Mouse (Mus musculus) gastrocnemius, postnatal 4 days (tissue): Measurements from ENCODE around the gene Yju2. TPM values are rescaled to one million over a fixed set of nuclear protein-coding genes. Genes with fewer than 3 reads are reported as not detected.
A peak's percentile ranks its signal among the peaks of the same experiment; 100 is the strongest.

ENCODE experiments used
- DNase-seq, 2 experiments: peaks; one replicate each; pipeline ENCODE4 v3.0.0; 2021 to 2022; ENCODE audit warnings: low spot score in 2 of 2, mixed read lengths in 2 of 2
- total RNA-seq, 2 experiments: library from RNA; stranded (reverse); gene quantifications; 2 replicates each; pipeline ENCODE4 v1.2.3; 2021

The Yju2 gene
- total RNA-seq, 2 experiments from 2014 or later, result 15.3 to 15.9 TPM

DNA sequence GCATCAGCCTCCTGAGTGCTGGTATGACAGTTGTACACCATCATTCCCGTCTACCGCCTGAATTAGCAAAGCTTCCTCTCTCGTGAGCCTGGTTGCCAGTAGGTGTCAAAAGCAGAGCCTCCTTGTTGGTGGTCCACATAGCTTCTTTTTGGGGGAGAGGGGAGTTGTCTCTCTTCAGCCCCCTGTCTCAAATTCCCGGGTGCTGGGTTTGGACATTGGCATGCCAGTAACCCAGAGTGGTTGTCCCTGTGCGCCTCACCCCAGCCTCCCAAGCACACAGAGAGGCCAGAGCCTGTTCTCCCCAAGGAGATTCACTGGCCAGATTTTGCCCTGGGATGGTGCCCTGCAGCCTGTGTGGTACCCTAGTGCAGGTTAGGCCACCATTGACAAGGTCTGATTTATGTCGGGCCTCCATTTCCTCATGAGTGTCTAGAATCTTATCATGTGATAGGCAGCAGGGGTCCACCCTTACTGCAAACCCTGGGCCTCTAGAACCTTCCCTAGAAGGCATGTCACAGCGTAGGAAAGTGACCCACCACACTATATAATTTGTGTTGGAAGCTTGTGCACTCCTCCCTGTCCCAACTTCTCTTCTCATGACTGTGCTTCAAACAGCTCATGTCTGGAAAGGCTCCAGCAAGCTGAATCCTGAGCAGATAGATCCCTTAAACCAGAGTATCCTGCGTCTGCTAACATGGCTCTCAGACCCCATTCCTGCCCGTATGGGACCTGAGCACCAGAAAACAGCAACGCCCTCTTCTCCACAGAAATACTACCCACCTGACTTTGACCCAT lies 1.2 kb downstream of the Yju2 start:
- peak in 1 of 2 experiments; percentile 16 for DNase-seq

DNA sequence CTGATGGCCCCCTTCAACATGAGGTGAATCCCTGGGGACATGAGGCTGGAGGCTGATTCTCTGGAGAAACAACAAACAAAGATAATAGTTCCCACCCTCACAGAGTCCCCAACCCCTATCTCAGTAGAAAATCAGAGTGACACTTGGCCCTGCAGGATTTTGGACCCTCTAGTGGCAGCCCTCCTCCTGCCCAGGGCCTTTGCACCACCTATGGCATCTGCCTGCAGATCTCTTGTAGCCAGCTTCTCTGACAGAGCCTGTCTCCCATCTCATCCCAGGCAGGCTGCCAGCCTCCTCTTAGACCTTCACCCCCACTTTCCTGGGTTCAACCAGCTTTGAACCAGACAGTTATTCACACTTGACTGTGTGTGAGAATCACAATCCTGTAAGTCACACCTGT lies 1.9 kb downstream of the Yju2 start:
- peak in 1 of 2 experiments; percentile 15 for DNase-seq

DNA sequence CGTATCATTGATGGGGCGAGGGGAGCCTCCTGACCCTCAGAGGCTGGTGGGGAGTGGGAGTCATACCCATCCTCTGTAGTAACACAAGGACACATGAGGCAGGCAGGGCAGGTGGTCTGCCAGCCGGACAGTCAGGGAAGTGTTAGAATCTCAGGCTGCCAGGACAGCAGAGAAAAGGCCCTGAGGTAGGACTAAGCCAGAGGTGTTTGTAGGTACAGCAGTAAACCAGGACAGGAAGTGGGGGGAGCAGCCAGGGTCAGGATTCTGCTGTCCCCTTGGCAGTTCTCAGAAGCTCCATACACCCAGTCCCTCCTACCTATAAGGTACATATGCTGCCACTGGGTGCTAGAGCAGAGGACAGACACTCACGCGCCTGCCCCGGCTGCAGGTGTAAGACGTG lies 2.7 kb downstream of the Yju2 start:
- peak; percentile 5 to 11 for DNase-seq

DNA sequence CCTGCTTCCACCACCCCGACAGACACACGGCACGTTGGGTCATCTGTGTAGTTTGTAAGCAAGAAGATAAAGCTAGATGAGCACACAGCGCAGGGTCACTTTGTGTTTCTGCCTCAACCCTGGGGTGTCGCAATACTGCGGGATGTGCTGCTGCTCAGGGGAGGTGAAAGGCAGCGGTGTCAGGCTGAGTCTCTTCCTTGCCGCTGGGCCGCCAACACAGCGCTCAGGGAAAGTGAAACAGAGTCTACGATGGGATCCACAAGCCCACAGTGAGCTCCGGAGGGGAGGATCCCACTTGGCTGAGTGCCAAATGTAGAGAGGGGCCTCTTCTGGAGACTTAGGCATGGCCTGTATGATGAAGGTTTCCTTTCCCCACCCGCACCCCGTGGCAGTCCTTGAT lies 4.3 kb downstream of the Yju2 start:
- peak; percentile 7 to 14 for DNase-seq

DNA sequence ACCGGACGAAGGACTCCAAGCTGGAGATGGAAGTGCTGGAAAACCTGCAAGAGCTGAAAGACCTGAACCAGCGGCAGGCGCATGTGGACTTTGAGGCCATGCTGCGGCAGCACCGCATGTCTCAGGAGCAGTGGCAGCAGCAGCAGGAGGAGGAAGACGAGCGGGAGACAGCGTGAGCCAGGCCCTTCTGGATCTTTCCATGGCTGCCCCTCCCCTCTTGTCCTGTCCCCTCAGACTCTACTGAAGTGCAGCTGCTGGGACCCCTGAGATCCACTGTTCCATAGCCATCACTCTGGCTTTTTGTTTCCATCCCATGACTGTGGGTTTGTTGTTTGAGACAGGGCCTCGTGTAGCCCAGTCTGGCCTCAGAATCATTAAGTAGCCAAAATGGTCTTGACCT lies 5.6 kb downstream of the Yju2 start:
- DNase-seq, result peak in 1 of 2 experiments; percentile 13

DNA sequence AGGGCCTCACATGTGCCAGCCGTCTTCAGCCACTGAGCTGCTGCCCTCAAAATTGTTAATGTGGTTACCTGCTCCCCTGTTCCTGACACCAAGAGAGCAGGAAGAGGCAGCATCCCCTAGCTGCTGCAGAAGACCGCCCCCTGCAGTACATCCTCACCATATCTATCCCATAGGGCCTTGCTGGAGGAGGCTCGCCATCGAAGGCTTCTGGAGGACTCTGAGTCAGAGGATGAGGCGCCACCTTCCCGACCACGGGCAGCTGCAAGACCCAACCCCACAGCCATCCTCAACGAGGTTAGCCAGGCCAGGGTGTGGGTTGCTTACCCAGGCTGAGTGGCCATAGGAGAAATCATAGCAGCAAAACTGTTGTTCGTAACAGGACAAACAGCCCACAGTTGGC lies 6.1 kb downstream of the Yju2 start:
- DNase-seq, result peak in 1 of 2 experiments; percentile 12

DNA sequence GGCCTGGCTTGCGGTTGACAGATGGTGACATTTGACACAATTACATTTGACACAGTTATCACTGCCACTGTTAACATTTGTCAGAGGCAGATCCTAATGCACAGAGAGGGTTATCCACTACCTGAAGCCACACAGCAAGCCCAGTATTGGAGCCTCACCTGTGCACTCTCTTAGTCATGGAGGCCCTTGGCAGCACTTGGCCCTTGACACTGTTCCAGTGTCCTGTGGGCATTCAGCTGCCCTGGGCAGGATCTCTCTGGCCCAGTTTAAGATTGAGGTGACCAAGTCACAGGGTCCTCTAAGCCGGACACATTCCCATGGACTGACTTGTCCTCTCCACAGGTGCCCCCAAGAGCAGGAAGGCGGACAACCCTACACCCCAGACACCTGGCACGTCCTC lies 8.3 kb downstream of the Yju2 start:
- DNase-seq, result no peak

DNA sequence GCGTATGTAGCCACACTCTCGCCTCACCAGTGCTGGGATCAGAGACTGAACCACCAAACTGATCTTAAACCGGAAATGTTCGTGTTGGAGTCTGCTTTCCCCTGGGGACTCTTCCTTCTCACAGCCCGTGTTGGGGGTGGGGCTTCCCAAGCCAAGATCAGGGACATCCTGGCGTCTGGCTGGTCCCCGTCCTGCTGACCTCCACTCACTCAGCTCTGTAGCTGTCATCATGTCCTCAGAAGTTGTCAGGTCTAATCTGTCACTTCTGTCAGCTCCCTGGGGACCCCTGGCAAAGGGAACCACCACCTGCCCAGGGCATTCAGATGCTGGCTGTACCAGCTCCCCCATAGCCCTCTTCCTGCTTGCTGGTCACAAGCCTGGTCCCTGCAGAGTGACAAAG lies 9.3 kb downstream of the Yju2 start:
- no peak for DNase-seq

DNA sequence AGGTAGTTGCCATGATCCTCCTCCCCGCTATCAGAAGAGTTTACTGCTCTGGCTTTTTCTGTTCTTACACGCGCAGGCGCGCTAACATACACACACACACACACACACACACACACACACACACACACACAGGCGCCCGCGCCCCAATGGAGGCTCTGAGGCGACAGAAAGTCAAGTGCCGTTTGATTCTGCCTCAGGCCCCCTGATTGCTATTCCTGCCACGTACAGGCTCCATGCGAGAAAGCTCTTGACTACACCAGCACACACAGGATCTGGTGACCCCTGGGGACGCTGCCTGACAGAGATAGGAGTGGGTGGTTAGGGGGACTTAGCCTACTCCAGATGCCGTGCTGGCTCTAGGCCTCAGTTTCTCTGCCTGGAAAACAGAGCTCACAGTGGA lies 10.7 kb downstream of the Yju2 start:
- no peak for DNase-seq

DNA sequence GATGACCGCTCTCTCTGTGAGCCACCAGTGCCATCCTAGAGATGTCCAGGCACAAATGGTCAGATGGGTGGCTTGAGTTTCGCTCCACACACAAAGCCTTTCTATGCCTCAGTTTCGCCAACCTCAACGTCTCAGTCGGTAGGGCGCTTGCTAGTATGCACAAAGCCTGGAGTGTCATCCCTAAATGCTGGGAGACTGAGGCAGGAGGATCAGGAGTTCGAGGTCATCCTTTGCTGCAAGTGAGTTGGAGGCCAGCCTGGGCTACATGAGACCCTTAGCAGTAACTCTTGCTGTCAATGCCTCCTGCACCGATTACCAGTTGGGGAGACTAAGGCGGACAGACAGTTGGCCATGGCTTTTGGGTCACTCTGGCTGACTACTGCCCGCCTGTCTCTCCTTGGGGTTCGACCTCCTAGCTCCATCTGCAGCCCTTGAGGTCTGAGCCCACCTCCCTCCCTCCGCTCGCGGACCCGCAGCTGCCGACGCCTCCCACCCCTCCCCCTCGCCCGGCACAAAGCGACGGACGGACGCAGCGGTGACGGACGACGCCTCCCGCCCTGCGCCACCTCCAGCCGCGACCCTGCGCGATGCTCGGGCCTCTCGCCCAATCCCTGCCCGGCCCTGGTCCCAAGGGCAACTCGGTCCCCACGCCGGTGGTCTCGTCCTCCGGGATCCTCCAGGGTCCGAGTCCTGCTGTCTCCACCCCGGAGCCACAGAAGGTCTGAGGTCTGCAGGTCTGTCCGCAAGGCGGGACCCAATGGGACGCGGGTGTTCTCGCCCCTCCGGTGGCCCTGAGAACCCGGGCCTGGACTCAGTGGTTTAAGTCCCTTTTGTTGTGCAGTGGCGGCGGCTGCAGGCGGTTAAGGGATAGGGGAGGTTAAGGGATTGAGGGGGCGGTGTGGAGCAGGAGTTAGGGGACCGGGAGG lies 11.3 kb downstream of the Yju2 start, which contains the start of gene Shd:
TSS of gene Shd (plus strand) at position 502 of the 926 bp plus-strand sequence.
- peak in 1 of 2 experiments; percentile 44 for DNase-seq

DNA sequence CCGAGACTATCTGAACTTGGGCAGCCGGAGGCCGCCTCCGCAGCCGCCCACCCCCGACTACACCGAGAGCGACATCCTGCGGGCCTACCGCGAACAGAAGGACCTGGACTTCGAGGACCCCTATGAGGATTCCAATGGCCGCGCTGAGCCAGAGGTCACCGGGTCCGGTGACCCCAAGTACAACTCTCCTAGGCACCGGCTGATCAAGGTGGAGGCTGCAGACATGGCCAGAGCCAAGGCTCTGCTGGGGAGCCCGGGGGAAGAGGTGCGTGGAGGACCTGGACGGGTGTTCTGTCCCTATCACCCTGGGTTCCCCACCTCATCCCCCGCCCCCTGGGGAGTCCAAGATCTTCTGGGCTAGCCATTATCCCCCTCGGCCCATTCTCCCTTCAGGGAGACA lies 12.6 kb downstream of the Yju2 start:
- no peak for DNase-seq

DNA sequence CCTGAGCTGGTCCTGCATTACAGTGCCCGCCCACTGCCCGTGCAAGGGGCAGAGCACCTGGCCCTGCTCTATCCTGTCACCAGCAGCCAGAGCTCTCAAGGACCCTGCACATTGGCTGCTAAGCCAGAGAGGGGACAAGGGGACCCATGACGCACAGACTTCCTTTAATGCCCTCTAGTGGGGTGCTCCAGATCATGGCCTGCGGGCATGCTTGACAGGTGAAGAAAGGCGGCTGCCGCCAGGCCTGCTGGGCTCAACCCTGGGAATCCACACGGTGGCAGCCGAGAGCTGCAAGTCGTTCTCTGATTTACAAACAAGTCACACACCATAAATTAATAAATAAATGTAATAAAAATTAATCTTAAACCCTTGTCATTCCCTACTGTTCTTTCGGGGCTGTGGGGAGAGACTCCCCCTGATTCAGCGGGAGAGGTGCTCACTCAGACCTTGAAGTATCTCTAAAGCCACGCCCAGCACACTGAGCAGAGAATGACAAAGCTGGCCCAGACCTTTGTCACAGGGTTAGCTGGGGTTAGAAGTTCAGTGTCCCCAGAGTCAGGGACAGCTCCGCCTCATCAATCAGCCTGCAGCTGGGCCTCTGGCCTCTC lies 17.5 kb downstream of the Yju2 start:
- peak in 1 of 2 experiments; percentile 79 for DNase-seq

DNA sequence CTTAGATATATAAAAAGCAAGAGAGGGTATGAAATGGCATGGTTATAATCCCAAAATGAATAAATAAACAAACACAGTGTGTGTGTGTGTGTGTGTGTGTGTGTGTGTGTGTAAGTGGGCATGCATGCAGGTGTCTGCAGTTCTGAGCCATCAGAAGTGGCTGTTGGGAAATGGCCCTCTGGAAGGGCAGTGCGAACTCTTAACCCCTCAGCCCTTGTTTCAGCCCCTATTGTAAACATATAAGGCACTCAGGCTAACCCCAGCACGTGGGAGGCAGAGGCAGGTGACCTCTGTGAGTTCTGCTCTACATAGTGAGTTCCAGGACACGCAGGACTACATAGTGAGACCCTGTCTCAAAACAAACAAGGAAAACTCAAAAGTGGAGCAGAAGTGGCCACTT lies 18.4 kb downstream of the Yju2 start:
- no peak for DNase-seq

DNA sequence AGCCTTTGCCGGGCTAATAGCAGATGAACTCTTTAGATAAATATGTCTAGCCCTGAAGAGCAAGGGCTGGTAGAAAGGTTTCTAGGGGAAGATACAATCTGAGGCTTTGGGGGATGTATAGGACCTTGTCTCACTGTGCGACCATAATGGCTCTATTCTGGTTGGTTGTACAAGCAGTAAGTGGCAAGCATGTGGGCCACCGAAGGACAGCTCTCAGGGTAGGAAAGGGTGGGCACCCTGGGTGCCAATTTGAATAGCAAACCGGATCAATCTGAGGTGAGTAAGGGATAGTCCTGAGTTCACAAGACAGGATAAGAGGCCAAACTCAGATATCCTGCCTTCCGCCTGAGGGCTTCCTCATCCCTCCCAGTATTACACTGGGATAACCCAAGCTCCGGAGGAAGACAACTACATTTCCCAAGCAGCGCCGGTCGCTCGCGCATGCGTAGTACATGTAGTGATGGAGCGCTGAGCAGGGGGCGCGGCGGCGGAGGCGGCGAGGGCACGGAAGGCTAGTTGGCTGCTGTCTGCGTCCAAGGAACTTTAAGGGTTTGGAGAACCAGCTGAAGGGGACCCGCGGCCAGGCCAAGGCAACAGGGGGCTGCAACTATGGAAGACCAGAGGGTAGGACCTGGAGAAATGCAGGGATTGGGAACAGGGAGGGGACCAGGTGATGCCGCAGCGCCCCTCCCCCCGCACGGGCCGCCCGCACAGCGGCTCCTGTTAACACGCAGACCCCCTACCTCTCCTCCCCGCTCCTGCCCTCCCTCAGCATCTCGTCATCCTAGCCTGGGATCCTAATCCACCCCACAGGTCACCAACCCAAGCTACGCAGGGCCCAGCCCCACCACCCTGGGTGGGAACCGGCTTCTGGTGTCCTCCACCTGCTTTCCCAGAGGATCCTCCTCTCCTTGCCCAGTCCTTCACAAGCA lies 27.4 kb downstream of the Yju2 start, which contains the start of gene Fsd1:
TSS of gene Fsd1 (plus strand) at position 480 of the 932 bp plus-strand sequence.
- DNase-seq, result no peak

DNA sequence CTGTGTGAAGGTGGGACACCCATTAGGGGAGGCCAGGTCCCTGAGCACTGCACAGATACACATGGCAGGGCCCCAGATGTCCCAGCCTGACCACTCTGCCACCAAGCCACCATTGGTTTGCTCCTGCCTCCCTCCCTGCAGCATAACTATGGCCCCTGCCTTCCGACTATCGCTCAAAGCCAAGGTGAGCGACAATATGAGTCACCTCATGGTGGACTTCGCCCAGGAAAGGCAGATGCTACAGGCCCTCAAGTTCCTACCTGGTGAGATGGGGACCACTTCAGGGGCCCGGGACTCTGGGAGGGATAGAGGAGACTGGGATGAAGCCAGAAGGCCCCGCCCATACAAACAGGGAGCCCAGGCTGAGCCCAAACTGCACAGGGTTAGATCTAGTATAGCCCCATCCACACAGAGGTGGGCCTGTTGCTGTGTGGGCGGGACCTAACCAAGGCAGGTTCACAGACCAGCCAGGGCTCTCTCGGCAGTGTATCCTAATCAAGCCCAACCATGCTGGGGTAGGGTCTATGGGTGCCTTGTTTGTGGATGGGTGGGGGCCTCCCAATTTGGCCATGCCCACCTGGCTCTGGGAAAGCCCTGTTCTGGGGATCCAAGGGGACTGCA lies 31.5 kb downstream of the Yju2 start:
- DNase-seq, result no peak

DNA sequence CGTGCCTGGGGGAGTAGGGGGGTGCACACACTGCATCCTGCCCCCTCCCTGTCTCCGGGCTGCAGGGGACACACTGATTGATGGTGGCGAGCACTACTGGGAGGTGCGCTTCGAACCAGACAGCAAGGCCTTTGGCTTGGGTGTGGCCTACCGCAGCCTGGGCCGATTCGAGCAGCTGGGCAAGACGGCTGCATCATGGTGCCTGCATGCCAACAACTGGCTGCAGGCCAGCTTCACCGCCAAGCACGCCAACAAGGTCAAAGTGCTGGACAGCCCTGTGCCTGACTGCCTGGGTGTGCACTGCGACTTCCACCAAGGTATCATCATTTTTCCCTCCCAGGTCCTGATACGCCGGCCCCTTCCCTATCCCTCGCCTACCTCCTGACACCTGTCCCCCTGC lies 37.1 kb downstream of the Yju2 start:
- DNase-seq, result no peak

DNA sequence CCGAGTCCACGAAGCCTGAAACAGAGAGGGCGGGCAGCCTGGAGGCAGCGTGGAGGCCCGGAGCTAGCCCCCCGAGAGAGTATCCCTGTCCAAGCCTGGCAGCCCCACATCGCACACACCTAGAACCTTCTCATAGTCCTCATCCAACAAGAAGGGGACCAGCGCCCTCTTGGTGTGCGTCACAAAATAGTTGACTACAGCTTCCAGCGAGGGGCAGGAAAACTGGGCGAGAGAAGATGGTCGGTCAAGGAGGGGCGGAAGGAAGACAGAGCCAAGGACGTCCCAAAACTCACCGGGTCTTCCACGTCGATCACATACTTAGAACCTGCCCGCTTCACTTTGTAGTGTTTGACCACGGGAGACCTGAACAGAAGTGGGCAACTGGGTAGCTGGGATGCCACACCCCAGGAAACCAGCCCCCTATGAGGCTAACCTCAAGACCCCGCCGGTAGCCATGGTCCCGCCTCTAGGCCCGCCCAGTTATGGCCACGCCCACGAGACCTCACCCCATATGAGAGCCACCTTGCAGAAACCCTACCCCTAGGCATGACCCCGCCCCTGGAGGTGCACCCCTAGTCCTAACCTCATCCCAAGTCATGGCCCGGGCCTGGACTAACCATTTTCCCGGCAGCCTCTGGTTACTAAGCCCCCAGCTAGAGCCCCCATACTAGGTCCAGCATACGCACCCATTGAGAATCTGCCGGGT lies 41.0 kb downstream of the Yju2 start:
- no peak for DNase-seq

DNA sequence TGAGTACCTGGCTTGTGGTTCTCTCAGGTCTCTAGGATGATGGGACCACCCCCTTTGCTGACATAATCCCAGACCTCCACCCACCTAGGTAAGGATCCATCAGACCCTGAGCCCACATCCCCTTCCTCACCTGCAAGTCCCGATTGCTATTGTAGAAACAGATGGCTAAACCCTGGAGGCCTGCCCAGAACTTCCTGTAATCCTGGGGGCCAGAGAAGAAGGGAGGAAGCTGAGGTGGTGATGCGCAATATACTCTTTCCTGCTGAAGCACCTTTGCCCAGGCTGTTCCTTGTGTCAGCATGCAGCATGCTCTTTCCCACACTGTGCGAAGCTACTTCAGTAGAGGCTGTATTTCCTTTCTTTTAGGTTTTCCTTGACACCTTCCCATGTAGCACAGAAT lies 44.1 kb downstream of the Yju2 start:
- DNase-seq, result no peak

DNA sequence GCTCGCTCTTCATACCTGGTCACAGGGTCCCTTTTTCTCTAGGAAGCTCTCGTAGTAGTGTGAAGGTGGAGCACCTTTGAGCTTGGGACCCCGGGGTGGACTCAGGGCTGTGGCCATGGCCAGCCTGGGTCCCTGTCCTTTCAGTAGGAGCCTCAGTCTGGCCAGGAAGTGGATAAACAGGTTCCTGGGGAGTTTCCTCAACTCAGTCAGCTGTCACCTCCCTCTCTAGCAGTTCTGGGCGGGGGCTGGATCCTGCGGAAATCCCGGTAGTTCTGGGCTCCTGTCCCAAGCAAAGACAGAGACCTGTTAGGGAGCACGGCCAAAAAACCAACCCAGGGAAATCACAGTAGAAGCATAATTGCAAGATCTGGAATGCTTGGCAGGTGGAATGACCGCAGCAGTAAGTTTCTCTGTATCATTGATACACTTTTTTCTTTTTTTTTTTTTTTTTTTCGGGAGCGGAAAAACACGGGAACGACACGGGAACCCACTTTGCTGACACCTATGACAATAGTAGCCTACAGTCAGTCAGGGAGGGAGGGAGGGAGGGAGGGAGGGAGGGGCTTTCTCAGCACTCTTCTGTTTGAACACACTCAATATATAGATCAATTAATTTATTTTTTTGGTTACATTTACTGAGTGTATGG lies 46.6 kb downstream of the Yju2 start, which contains the start of the genes Stap2 and Mpnd:
TSS of gene Stap2 (minus strand) at position 170 of the 647 bp plus-strand sequence.
TSS of gene Mpnd (plus strand) at position 297 of the 647 bp plus-strand sequence.
- DNase-seq, result no peak
